Mouse (Mus musculus): ENCODE measurements around the gene Gm17304. TPM values are rescaled to one million over a fixed set of nuclear protein-coding genes. Genes with fewer than 3 reads are reported as not detected.

Gene Gm17304
- polyA plus RNA-seq, 1 experiment: not detected

GRCm38 (mm10) chr5:106649441-106649840 lies 40.5 kb downstream of the Gm17304 start:
- Histone ChIP-seq H3K4me3 (ENCODE audit: insufficient read depth, low read length) (no peak overlapping the region), H3K4me1 (ENCODE audit: control insufficient read depth, insufficient read depth, low read length) (peaks cover 2% of the 10 kb centered on the region; the same call in 1 of the 2 replicates), H3K27ac (ENCODE audit: insufficient read depth, low read depth, low read length) (no peak overlapping the region)
- TF ChIP-seq POLR2A (IDR thresholded peaks at IDR 0.05; ENCODE audit: borderline replicate concordance, low read depth, low read length): no peak
- no peak for TF ChIP-seq CTCF (IDR thresholded peaks at IDR 0.05; ENCODE audit: low read depth, low read length)

DNA sequence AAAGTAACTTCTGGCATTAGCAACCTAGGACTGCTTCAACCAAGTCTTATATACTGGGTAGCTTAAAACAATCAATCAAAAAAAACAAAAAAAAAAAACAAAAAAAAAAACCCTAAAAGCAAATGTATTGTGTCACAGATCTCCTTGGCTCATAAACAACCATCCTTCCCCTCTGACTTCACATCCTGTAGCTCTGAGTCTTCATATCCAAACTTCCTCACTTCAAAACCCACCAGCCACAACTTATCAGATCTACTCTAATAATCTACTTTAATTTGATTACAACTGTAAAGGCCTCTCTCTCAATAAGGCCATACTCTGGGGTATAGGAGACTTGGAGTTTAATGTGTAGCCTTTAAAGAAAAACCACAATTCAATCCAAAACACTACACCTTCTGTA lies 41.1 kb downstream of the Gm17304 start:
- no peak overlapping the region for H3K27ac ChIP-seq (ENCODE audit: insufficient read depth, low read depth, low read length)
- TF ChIP-seq POLR2A (IDR thresholded peaks at IDR 0.05; ENCODE audit: borderline replicate concordance, low read depth, low read length) (no peak), CTCF (IDR thresholded peaks at IDR 0.05; ENCODE audit: low read depth, low read length) (no peak)
- H3K4me3 ChIP-seq (ENCODE audit: insufficient read depth, low read length): no peak overlapping the region
- peaks cover 2% of the 10 kb centered on the region; the same call in 1 of the 2 replicates for H3K4me1 ChIP-seq (ENCODE audit: control insufficient read depth, insufficient read depth, low read length)

DNA sequence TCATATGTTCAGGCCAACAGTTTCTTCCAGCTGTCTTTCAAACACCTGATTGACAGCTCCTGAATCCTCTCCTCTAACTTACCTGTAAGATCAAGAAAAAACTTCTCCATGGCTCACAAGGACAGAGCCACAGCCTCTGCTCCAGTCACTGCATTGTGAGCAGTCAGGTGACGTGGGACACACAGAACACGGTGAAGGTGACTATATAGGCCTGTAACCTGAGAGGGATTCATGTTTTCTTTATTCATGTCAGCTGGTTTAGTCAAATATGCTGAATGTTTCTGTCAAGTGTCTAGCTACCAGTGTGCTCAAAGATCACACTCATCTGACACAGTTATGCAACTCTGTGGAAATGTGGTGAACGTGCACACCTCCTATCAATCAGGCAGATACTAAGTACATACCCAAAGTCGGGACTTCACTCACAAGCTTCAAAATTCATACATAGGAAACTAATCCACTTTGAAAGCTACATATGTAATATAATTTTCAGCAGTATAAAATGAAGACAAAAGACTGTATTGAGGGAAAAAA lies 43.4 kb downstream of the Gm17304 start:
- no peak overlapping the region for H3K4me3 ChIP-seq (ENCODE audit: insufficient read depth, low read length)
- TF ChIP-seq CTCF (IDR thresholded peaks at IDR 0.05; ENCODE audit: low read depth, low read length) (no peak), POLR2A (IDR thresholded peaks at IDR 0.05; ENCODE audit: borderline replicate concordance, low read depth, low read length) (no peak)
- no peak overlapping the region for H3K27ac ChIP-seq (ENCODE audit: insufficient read depth, low read depth, low read length)
- peaks cover 2% of the 10 kb centered on the region; the same call in 1 of the 2 replicates for H3K4me1 ChIP-seq (ENCODE audit: control insufficient read depth, insufficient read depth, low read length)

DNA sequence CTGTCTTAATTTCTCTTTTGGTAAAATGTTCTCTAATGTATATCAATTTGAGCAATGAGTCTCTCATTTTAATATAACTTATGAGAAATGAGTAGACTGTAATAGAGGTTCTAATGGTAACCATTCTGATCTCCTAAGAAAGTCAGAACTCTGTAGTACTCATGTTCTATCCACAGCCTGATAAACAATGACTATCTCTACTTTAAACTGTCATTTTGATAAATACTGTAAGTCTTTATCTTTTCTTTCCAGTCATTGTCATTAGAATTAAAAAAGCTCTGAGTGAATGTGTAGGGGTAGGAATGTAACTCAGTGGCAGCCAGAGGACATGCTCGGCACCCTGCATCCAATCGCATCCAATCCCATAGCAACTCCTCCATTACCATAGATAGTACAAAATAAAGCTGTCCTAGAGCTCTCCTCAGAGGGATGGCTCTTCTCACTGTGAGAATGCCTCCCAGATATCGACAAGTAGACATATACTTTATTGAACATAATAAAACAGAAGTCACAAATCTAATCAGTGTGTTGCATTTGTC lies 44.0 kb downstream of the Gm17304 start:
- H3K27ac ChIP-seq (ENCODE audit: insufficient read depth, low read depth, low read length): no peak overlapping the region
- H3K4me1 ChIP-seq (ENCODE audit: control insufficient read depth, insufficient read depth, low read length): peaks cover 2% of the 10 kb centered on the region; the same call in 1 of the 2 replicates
- TF ChIP-seq POLR2A (IDR thresholded peaks at IDR 0.05; ENCODE audit: borderline replicate concordance, low read depth, low read length): no peak
- no peak for TF ChIP-seq CTCF (IDR thresholded peaks at IDR 0.05; ENCODE audit: low read depth, low read length)
- no peak overlapping the region for H3K4me3 ChIP-seq (ENCODE audit: insufficient read depth, low read length)

Other genes starting within 250 kb of the Gm17304 start
- not detected in 2 replicates for gene Barhl2, start 150.9 kb upstream of the Gm17304 start, polyA plus RNA-seq (2012; ENCODE audit: insufficient read depth, insufficient read length, missing spikeins)
- gene Zfp644, start 88.2 kb downstream of the Gm17304 start, polyA plus RNA-seq (2012; ENCODE audit: insufficient read depth, insufficient read length, missing spikeins): 18.6 and 19.2 TPM in 2 replicates

Data from bone marrow macrophage, adult 2 months (primary cell).